Mouse (Mus musculus): ENCODE measurements around the gene Taf11.

The Taf11 gene

GRCm38 (mm10) chr17:27909622-27910500 is at the start of gene Taf11:
Taf11 (minus strand) TSS chr17:27909844.
- peak; percentile 49 for DNase-seq (ENCODE audit: low read depth, low spot score)

DNA sequence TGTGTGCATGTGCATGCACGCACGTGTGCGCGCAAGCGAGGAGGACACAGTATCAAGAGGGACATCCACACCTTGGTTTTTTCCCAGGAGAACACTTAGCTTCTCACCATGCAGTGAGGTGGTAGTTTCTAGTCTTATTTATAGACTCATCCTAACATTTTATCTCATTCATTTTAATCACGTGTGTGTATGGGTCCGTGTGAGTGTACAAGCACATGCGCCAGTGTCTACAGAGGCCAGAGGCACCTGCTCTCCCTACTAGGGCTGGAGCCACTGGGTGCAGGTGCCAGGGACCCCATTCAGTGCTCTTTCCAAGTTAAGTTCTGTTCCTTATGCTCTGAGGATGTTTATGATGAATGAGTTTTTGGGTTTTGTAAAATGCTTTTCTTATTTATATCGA is 48.0 kb upstream of the Taf11 start:
- no peak for DNase-seq (ENCODE audit: low read depth, low spot score)

GRCm38 (mm10) chr17:27954629-27955402 is 45.2 kb upstream of the Taf11 start:
- DNase-seq (ENCODE audit: low read depth, low spot score): no peak

- DNase-seq (ENCODE audit: low read depth, low spot score): no peak
Measured at GRCm38 (mm10) chr17:27953136-27953535, 43.5 kb upstream of the Taf11 start.

GRCm38 (mm10) chr17:27947155-27947554 is 37.5 kb upstream of the Taf11 start:
- no peak for DNase-seq (ENCODE audit: low read depth, low spot score)

DNA sequence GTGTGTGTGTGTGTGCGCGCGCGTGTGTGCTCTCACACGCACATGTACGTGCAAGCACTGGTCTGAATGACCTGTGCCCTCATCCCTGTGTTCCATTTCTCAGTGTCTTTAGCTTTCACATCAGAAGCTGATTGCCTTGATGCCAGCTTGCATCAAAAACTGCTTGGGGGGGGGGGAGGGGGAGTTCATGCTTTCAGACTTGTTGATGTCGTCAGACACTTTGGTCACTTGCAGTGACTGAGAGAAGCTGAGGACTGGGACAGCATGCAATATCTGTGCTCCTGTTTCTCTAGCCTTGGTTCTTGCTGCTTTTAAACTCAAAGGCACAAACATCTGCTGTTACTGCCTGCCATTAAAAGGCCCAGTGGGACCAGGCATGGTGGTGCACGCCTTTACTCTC is 36.7 kb upstream of the Taf11 start:
- DNase-seq (ENCODE audit: low read depth, low spot score): no peak

GRCm38 (mm10) chr17:27945546-27946216 is 36.0 kb upstream of the Taf11 start:
- DNase-seq (ENCODE audit: low read depth, low spot score): no peak

GRCm38 (mm10) chr17:27942131-27942530 is 32.5 kb upstream of the Taf11 start:
- peak; percentile 61 for DNase-seq (ENCODE audit: low read depth, low spot score)

GRCm38 (mm10) chr17:27941698-27942097 is 32.1 kb upstream of the Taf11 start:
- no peak for DNase-seq (ENCODE audit: low read depth, low spot score)

DNA sequence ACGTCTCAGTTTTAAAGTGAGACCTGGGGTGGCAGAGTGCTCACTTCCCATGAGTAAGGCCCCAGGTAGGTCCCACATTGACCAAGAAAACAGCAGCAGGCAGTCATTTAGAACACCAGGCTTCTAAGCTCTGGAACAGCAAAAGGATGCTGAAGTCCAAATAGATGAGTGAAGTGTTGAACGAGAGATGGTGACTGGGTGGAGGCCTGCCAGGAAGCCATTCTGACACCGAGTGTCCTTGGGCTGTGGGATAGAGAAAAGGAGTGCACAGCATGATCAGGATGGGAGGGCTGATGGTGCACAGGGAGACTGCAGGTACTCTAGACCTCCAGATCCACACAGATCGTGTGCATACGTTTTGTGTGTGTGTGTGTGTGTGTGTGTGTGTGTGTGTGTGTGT is 31.5 kb upstream of the Taf11 start:
- peak; percentile 40 for DNase-seq (ENCODE audit: low read depth, low spot score)

GRCm38 (mm10) chr17:27940352-27940751 is 30.7 kb upstream of the Taf11 start:
- DNase-seq (ENCODE audit: low read depth, low spot score): peak; percentile 92

GRCm38 (mm10) chr17:27939028-27939427 is 29.4 kb upstream of the Taf11 start:
- DNase-seq (ENCODE audit: low read depth, low spot score): no peak

DNA sequence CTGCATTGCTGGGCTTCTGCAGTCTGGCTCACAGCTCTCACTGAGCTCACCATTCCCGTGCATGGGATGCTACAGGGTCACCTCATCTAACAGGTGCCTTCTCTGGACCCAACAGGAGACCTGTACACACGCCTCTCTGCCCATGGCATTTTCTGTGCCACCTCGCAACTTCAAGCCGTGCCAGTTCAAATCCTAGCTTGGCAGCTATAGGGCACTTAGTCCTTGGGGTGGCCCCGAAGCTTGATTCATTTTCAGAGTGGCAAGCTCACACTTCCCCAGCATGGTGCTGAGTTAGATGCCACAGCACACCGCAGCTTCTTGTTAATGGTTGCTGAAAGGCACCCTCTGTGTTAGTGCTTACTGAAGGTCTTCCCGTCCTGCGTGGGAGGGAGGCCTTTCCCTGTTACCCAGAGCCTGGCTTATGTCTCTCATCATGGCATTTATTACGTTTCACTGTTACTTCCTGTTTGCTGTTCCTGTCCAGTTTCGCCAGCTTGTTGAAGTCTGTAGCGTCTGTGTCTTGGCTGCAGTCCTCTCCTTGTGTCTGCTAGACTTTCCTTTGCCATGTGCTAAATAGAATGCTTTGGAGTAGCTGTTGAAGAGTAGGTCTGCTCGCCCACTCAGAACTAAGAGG is 28.6 kb upstream of the Taf11 start:
- no peak for DNase-seq (ENCODE audit: low read depth, low spot score)

- DNase-seq (ENCODE audit: low read depth, low spot score): no peak
Measured at GRCm38 (mm10) chr17:27937054-27937615, 27.5 kb upstream of the Taf11 start.

DNA sequence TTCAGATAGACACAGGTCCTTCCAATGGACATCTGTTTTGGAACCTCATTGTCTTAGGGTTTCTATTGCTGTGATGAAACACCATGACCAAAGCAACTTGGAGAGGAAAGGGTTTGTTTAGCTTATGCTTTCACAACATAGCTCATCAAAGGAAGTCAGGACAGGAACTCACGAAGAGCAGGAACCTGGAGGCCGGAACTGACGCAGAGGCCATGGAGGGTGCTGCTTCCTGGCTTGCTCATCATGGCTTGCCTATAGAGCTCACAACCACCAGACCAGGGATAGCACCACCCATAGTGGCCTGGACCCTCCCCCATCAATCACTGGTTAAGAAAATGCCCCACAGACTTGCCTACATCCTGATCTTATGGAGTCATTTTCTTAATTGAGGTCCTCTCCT is 25.4 kb upstream of the Taf11 start:
- DNase-seq (ENCODE audit: low read depth, low spot score): no peak

GRCm38 (mm10) chr17:27934136-27934910 is 24.7 kb upstream of the Taf11 start:
- no peak for DNase-seq (ENCODE audit: low read depth, low spot score)

DNA sequence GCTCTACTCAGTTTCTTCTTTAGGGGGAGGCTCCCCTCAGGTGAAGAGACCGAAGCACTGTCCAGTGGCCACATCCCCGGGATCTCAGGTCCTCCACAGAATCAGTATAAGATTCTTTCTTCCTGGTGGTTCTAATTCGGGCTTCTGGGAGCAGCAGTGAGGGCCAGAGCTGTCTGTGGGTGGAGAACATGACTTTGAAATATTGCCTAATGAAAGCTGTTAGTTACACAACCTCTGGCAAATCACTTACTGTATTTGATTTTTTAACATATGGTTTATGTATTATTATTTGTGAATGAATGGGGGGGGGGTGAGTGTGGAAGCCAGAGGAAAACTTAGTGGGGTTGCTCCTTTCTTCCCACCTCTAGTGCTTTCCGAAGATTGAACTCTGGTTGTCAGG is 22.2 kb upstream of the Taf11 start:
- no peak for DNase-seq (ENCODE audit: low read depth, low spot score)

GRCm38 (mm10) chr17:27930291-27930690 is 20.6 kb upstream of the Taf11 start:
- no peak for DNase-seq (ENCODE audit: low read depth, low spot score)

DNA sequence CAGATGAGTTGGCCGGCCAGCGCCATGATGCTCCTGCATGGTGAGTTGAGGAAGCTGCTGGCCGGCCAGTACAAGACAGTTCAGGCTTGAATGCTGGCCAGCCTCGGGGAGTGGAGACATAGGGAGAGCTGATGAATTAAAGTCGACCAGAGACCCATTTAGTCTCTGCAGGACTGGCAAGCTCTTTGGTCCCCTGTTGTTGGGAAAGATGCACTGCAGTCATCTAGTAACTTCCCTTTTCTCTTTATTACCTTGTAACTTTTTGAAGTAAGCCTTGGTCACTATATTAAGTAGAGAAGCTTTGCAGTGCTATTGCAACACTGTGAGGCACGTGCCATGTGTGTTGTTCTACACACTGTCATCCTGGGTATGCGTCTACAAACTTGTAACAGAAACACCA is 15.9 kb upstream of the Taf11 start:
- no peak for DNase-seq (ENCODE audit: low read depth, low spot score)

GRCm38 (mm10) chr17:27925054-27925453 is 15.4 kb upstream of the Taf11 start:
- DNase-seq (ENCODE audit: low read depth, low spot score): no peak

Measured in ZHBTc4 (cell line).